In genomic region chr2:105668271-105669270, GRCm38 (mm10) we compare ENCODE assay signal across 8 mouse cellular contexts. TPM values are rescaled to one million over a fixed set of nuclear protein-coding genes. Genes with fewer than 3 reads are reported as not detected.
DNase-seq lines count a peak whose midpoint lies in the region; ATAC-seq and TF ChIP-seq lines count a peak whose summit lies in the region.

TSS of gene Pax6 (plus strand) at chr2:105668900.

- no peak for ATAC-seq in intestine, embryonic 15.5 days
- ATAC-seq in neural tube, embryonic 12.5 days (ENCODE audit: low FRiP score, low read depth) = peak; percentile 34; the same call in 1 of the 2 replicates

- H3K4me2 ChIP-seq in intestine, embryonic 15.5 days (replicated peaks) = peak within 1 kb of the TSS; percentile 15; the same call in 1 of the 2 replicates
- peak within 1 kb of the TSS; percentile 72 for H3K4me2 ChIP-seq in neural tube, embryonic 12.5 days (replicated peaks)

- H3K9me3 ChIP-seq in E14TG2a.4 (ENCODE audit: low read length) = no peaks in the 10 kb centered on the region
- H3K9me3 ChIP-seq in intestine, embryonic 15.5 days = no peaks in the 10 kb centered on the region
- H3K9me3 ChIP-seq in neural tube, embryonic 12.5 days = no peaks in the 10 kb centered on the region

- TF ChIP-seq POLR2A in thymus, adult 2 months (IDR thresholded peaks at IDR 0.05; ENCODE audit: control insufficient read depth, extremely low read depth, insufficient read depth, low read length, poor library complexity) = no peak

- H3K4me3 ChIP-seq in gastrocnemius, adult 2 months = peak within 1 kb of the TSS; percentile 41
- peak within 1 kb of the TSS; percentile 57 for H3K4me3 ChIP-seq in E14TG2a.4 (replicated peaks; ENCODE audit: low read length)
- H3K4me3 ChIP-seq in intestine, embryonic 15.5 days (replicated peaks) = peak within 1 kb of the TSS; percentile 7
- peak within 1 kb of the TSS; percentile 34 for H3K4me3 ChIP-seq in neural tube, embryonic 12.5 days
- no peak within 1 kb of the TSS for H3K4me3 ChIP-seq in thymus, adult 2 months (ENCODE audit: control insufficient read depth, insufficient read depth, low read length)

- TF ChIP-seq CTCF in gastrocnemius, adult 2 months (IDR thresholded peaks at IDR 0.05) = no peak
- TF ChIP-seq CTCF in E14TG2a.4 (conservative IDR thresholded peaks at IDR 0.05; ENCODE audit: low read length) = no peak
- no peak for TF ChIP-seq CTCF in thymus, adult 2 months (IDR thresholded peaks at IDR 0.05; ENCODE audit: borderline replicate concordance, control insufficient read depth, extremely low read depth, insufficient read depth, low read length, poor library complexity)

- no peak within 1 kb of the TSS for H3K27ac ChIP-seq in gastrocnemius, adult 2 months
- H3K27ac ChIP-seq in intestine, embryonic 15.5 days = no peak within 1 kb of the TSS
- H3K27ac ChIP-seq in neural tube, embryonic 12.5 days = no peak within 1 kb of the TSS
- H3K27ac ChIP-seq in thymus, adult 2 months (ENCODE audit: control insufficient read depth, insufficient read depth, low read length) = no peak within 1 kb of the TSS

- H3K4me1 ChIP-seq in E14TG2a.4 (replicated peaks; ENCODE audit: low read depth, low read length) = peaks cover 76% of the 10 kb centered on the region
- peaks cover 17% of the 10 kb centered on the region for H3K4me1 ChIP-seq in intestine, embryonic 15.5 days (replicated peaks)
- peaks cover 38% of the 10 kb centered on the region for H3K4me1 ChIP-seq in neural tube, embryonic 12.5 days
- H3K4me1 ChIP-seq in thymus, adult 2 months (replicated peaks; ENCODE audit: control insufficient read depth, insufficient read depth, low read length) = no peaks in the 10 kb centered on the region

- H3K36me3 ChIP-seq in E14TG2a.4 (ENCODE audit: insufficient read depth, low read length) = no peaks in the 10 kb centered on the region
- no peaks in the 10 kb centered on the region for H3K36me3 ChIP-seq in intestine, embryonic 15.5 days
- H3K36me3 ChIP-seq in neural tube, embryonic 12.5 days = no peaks in the 10 kb centered on the region
- no peaks in the 10 kb centered on the region for H3K36me3 ChIP-seq in thymus, adult 2 months (ENCODE audit: control insufficient read depth, insufficient read depth, low read length)

- no peak for DNase-seq in gastrocnemius, adult 2 months
- DNase-seq in gastrocnemius, postnatal 36 days = no peak
- DNase-seq in embryo, embryonic 10.5 days (ENCODE audit: low spot score) = peak; percentile 72
- no peak for DNase-seq in right cerebral cortex, postnatal 36 days (ENCODE audit: low spot score in 2 of 2)
- DNase-seq in thymus, adult 2 months = no peak

- WGBS in intestine, embryonic 15.5 days = 1% methylated on average over 44 of the region's 44 CpGs
- WGBS in neural tube, embryonic 12.5 days = under 1% methylated on average over 44 of the region's 44 CpGs
- 7% methylated on average over 44 of the region's 44 CpGs for WGBS in thymus, adult 2 months

- no peak within 1 kb of the TSS for H3K9ac ChIP-seq in intestine, embryonic 15.5 days
- peak within 1 kb of the TSS; percentile 47; the same call in 1 of the 2 replicates for H3K9ac ChIP-seq in neural tube, embryonic 12.5 days

- intact Hi-C loops in gastrocnemius, adult 2 months (cut with DNase I) = no loop called here
- intact Hi-C loops in gastrocnemius, postnatal 36 days (cut with DNase I) = no loop called here

- H3K27me3 ChIP-seq in E14TG2a.4 (ENCODE audit: insufficient read depth, low read length) = peaks cover 99% of the 10 kb centered on the region
- H3K27me3 ChIP-seq in intestine, embryonic 15.5 days (replicated peaks) = peaks cover 98% of the 10 kb centered on the region
- H3K27me3 ChIP-seq in neural tube, embryonic 12.5 days (replicated peaks) = peaks cover 97% of the 10 kb centered on the region
- peaks cover 32% of the 10 kb centered on the region for H3K27me3 ChIP-seq in thymus, adult 2 months (ENCODE audit: control insufficient read depth, insufficient read depth, low read length)

RNA-seq across cellular contexts. Expression of gene Pax6, which starts in this region (rescaled TPM):
- not detected for total RNA-seq in gastrocnemius, adult 2 months (2021)
- not detected for total RNA-seq in gastrocnemius, postnatal 36 days (2021)
- polyA plus RNA-seq in intestine, embryonic 15.5 days (2015; fragmentation: Nextera tagmentation; extraction: Ambion mirVana) = 2.3 and 2.8 TPM in 2 replicates
- 23.8 and 25.7 TPM in 2 replicates for polyA plus RNA-seq in neural tube, embryonic 12.5 days (2016; fragmentation: Nextera tagmentation; extraction: Ambion mirVana)
- polyA plus RNA-seq in thymus, adult 2 months (2012; rRNA removed) = 0.03 TPM in 1 of 2 replicates, not detected in the other
